Mouse (Mus musculus) NIH3T3 (cell line): ENCODE measurements around the gene Nceh1.

Experiments
- DNase-seq: peaks from one replicate; pipeline ENCODE4 v3.0.0-alpha.2; 2012; ENCODE audit warnings: low read depth

Gene Nceh1

DNA sequence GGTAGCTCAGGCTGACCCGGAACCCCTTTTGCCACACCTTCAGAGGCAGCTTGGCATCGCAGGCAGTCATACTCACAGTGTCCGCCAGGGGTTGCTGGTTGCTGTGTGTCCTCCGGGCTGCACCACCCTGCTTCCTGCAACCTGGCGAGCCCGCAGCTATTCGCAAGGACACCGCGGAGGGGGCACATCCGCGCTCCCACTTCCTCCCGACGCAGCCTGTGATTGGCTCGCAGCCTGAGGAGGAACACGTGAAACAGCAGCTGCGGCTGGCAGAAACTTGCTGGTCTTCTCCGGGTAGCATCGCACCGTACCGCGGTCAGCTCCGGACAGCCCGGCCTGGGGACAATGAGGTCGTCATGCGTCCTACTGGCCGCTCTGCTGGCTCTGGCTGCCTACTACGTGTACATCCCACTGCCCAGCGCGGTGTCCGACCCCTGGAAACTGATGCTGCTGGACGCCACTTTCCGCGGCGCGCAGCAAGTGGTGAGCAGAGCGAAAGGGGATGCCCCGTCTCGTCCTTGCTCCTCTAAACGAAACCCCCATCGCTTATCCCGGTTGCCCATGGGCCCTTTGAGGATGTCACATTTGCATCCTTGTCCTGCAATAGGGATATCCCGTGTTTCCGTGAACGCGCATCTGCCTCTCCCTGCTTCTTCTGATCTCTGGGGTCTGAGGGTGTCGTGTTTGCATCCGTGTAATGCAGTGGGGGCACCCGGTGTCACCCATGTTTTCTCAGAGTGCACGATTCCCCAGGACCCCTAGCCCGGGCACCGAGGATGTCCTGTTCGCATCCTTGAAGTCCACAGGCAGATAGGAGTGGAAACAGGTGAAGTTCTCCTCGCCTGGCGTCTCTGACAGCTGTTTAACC, at the start of gene Nceh1:
Gene Nceh1 (plus strand): TSS at position 233 of the 868 bp plus-strand sequence.
- peak; percentile 97 for DNase-seq

GRCm38 (mm10) chr3:27140101-27140500, 42.7 kb upstream of the Nceh1 start:
- DNase-seq: no peak

DNA sequence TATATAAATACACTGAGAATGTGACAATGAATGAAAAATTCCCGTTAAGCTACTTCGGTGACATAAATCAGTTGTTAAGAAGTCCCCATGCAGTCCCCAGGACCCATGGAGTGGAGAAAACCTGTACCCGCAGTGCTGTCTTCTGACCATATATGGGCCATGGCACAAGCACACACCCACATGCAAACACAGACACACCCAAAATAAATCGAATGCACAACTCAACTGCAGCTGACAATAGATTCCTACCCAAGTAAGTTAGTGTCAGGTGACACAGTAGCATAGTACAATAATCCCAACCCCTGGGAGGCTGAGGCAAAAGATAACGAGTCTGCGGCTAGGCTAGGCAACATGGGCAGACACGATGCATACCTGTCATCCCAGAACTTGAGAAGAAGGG, 39.2 kb upstream of the Nceh1 start:
- no peak for DNase-seq

- DNase-seq: no peak
These were observed 37.0 kb upstream of the Nceh1 start for GRCm38 (mm10) chr3:27145733-27146132.

- peak; percentile 59 for DNase-seq
These were observed 29.5 kb upstream of the Nceh1 start for GRCm38 (mm10) chr3:27153191-27153671.

DNA sequence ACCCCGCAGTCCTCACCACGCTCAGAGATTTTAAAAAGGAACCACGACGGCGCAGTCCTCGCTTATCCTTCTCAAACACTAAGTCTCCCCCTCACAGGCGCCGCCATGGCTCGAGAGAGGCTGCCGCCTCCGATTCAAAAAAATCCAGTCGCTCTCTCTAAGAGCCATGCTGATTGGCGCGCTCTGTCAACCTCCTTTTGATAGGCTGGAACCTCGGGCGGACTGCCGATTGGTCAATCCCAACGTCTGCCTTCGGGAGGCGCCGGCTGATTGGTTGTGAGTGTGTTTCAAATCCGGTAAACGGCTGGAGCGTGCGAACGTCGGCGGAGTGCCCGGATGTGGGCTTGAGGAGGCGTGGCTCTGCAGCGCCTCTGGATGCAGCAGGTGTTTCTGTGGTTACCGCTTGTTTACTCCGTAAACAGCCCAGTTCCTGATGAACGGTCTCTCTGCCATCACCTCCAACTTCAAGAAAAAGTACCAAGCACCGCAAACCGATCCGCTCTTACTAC, 29.0 kb upstream of the Nceh1 start, which contains the start of gene Ect2:
Gene Ect2 (minus strand): TSS at position 178 of the 509 bp plus-strand sequence.
- peak; percentile 99 for DNase-seq

- DNase-seq: no peak
These were observed 28.5 kb upstream of the Nceh1 start for GRCm38 (mm10) chr3:27154280-27154679.

GRCm38 (mm10) chr3:27155051-27155855, 27.5 kb upstream of the Nceh1 start:
- DNase-seq: peak; percentile 77

- no peak for DNase-seq
These were observed 26.7 kb upstream of the Nceh1 start for GRCm38 (mm10) chr3:27155856-27156593.

- no peak for DNase-seq
These were observed 26.2 kb upstream of the Nceh1 start for GRCm38 (mm10) chr3:27156594-27156949.

- no peak for DNase-seq
These were observed 23.9 kb upstream of the Nceh1 start for GRCm38 (mm10) chr3:27158910-27159309.

GRCm38 (mm10) chr3:27161645-27162409, 20.9 kb upstream of the Nceh1 start:
- no peak for DNase-seq

GRCm38 (mm10) chr3:27162410-27162804, 20.4 kb upstream of the Nceh1 start:
- DNase-seq: no peak

- DNase-seq: no peak
These were observed 17.2 kb upstream of the Nceh1 start for GRCm38 (mm10) chr3:27165481-27166065.

- DNase-seq: no peak
These were observed 12.5 kb upstream of the Nceh1 start for GRCm38 (mm10) chr3:27170257-27170656.

DNA sequence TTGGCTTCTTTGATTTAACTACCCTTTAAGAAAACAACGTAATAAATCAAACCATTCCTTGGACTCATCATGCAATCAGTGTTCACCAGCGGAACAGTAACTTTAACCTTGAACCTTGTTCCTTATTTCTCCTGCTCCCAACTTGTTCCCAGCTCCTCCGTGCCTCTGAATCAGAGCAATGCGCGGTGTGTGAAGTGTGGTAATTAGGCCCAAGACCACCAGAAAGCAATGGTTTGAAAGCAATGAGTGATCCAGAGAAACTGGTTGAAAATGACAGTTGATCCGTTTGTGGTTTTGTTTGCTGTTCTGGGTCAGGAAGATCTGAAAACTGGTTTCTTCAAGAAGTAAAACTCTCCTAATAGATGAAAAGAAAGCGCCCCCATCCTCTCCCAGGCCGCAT, 3.1 kb upstream of the Nceh1 start:
- no peak for DNase-seq

DNA sequence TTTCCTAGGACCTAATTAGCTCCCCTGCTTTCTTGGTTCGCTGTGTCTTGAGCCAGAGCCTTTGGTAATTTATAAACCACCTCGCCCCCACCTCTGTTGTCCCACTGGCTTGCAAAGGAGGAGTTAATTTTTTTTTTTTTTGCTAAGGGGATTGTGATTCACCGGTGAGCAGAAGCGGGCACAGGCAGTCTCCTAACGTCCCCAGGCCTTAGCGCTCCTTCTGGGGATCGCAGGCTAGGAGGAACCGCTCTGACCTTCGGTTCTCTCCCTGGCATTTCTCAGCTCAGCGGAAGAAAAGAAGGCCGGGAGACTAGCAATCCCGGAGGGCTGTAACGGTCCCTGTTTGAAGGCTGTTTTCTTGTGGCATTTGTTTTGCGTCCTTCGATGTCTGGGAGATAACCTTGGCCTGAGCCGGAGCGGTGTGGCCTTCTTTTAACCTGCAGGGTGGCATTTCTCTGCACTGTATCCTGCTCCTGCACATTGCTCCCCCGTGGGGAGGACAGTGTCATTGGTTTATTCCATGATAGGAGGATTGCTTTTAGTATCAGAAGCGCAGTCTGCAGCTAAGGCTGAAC, 923 bp downstream of the Nceh1 start:
- DNase-seq: peak; percentile 24

GRCm38 (mm10) chr3:27188386-27188785, 5.6 kb downstream of the Nceh1 start:
- no peak for DNase-seq

DNA sequence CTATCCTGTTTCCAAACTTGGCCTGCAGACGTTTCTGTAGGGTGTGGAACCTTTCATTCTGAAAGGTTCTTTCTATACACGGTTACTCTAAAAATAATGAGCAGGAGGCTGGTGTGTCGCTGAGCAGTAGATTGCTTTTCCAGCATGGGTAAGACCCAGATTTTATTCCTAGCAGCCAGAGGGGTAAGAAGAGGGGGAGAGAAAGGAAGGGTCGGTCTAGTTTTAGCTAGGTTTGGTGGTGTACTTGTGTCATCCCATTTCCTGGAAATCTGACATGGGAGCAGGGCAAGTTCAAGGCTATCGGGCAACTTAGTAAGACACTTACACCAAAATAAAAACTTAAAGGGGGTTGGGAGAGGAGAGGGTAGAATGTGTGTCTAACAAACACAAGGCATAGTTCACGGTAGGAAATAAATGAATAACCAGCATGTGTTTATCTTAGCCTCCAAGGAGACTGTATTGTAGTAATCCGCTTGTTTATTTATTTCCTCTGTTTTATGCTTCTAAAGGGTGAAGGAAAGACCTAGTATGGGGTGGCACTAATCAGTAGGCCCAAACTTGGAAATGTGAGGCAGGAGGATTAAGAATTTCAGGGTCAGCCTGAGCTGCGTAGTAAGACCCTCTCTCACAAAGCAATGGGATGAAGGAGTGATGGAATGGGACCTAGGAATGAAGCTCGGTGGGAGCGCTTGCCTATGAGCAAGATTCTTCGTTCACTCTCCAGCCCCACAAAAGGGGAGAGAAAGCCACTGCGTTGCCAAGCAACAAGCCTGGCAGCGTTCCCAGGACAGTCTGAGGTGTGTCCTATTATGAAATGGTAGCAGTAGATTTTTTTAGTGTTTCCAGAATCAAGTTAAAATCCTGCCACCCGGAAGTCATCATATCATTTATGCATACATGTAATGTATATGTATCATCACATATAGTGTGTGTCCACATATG, 6.8 kb downstream of the Nceh1 start:
- peak; percentile 83 for DNase-seq
